Mouse (Mus musculus): Measurements from ENCODE around the gene Acer3. TPM values are rescaled to one million over a fixed set of nuclear protein-coding genes. Genes with fewer than 3 reads are reported as not detected.

Gene Acer3
- polyA plus RNA-seq, 1 experiment from 2014 or later = 17.5 TPM

DNA sequence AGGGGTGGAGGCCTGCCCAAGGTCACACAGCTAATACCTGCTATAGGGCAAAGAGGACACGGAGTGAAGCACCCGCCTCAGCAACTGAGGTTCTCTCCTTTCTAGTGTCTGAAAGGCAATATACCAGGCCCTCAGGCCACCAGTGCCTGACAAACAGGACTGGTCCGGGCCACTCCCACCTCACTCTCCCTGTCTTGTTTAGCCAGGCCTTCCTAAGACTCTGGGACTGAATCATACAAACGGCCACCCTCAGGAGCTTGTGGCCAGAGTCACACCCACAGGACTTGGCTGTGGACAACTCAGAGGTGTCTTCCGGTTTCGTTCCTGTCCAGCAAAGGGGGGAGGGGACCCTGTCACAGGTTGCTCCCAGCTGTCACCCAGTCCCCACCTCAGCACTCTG lies 158.8 kb downstream of the Acer3 start:
- Histone ChIP-seq H3K36me3 (ENCODE audit: control insufficient read depth, insufficient read depth) (no peaks in the 10 kb centered on the region), H3K9me3 (replicated peaks; ENCODE audit: control insufficient read depth, low read length) (no peaks in the 10 kb centered on the region), H3K27ac (ENCODE audit: low read length) (no peak overlapping the region), H3K4me1 (ENCODE audit: control insufficient read depth, insufficient read depth, low read length) (peaks cover 20% of the 10 kb centered on the region), H3K4me3 (ENCODE audit: low read length) (no peak overlapping the region), H3K4me2 (ENCODE audit: low read depth, low read length) (no peak overlapping the region), H3K9ac (ENCODE audit: low read length) (no peak overlapping the region), H3K27me3 (ENCODE audit: control insufficient read depth, insufficient read depth, low read length) (no peaks in the 10 kb centered on the region)
- 63% methylated on average over 6 of the region's 6 CpGs for WGBS
- ATAC-seq (replicated peaks; ENCODE audit: extremely low read depth, insufficient read depth, low FRiP score) = no peak

DNA sequence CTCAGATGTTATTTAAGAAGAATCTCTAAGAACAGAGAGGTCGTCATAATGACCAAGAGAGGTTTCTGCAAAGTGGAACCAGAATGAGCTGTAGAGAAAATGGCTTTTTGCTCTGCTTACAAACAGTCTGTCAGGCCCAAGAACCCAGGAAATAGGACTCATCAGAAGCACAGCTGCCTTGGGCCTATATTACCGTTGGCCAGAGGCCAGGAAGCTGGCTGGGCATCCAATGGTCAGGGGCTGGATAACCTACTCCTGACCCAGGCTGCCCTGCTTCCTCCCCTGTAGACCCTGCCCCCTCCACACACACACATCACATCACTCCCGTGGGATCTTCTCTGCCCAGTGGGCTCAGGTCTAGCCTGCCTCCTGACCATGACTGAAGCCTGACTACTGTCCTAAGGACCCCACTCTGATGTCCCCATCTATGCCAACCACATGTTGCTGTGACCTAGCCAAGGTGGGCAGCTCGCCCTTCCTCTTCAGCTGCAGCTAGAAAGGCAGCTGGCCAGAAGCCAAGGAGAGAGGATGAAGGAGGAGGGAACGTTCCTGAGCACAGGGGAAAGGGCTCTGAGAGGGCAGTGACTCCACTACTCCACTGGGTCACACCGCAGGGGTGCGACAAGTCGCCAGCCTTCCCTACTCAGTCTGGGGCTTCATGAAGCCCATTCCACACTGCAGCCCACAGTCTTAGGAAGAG lies 160.8 kb downstream of the Acer3 start:
- no peaks in the 10 kb centered on the region for H3K36me3 ChIP-seq (ENCODE audit: control insufficient read depth, insufficient read depth)
- H3K9ac ChIP-seq (ENCODE audit: low read length) = 0 out of 2 replicates have a peak overlapping the region, but pooled peaks have one; percentile 24
- no peak overlapping the region for H3K4me3 ChIP-seq (ENCODE audit: low read length)
- WGBS = 32% methylated on average over 8 of the region's 8 CpGs
- H3K9me3 ChIP-seq (replicated peaks; ENCODE audit: control insufficient read depth, low read length) = no peaks in the 10 kb centered on the region
- H3K27ac ChIP-seq (ENCODE audit: low read length) = peak overlapping the region; percentile 41
- no peak for ATAC-seq (replicated peaks; ENCODE audit: extremely low read depth, insufficient read depth, low FRiP score)
- no peak overlapping the region for H3K4me2 ChIP-seq (ENCODE audit: low read depth, low read length)
- peaks cover 27% of the 10 kb centered on the region for H3K4me1 ChIP-seq (ENCODE audit: control insufficient read depth, insufficient read depth, low read length)
- no peaks in the 10 kb centered on the region for H3K27me3 ChIP-seq (ENCODE audit: control insufficient read depth, insufficient read depth, low read length)

DNA sequence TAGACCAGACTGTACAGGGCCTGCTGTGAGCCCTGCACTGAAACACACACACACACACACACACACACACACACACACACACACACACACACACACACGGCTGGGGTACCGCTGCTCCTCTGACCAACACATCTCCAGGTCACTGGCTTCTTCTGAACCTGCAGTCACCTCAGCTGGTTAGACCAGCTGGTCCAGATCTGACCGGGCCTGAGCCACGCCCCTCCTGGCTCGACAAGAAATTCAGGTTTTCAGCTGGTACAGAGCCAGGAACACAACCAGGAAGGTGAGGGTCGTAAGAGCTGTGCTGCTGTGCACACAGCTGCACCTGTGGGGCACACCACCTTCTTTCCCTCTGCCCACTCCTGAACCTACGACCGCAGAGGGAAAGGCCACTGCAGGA lies 162.5 kb downstream of the Acer3 start:
- no peak overlapping the region for H3K4me2 ChIP-seq (ENCODE audit: low read depth, low read length)
- H3K4me3 ChIP-seq (ENCODE audit: low read length) = no peak overlapping the region
- H3K36me3 ChIP-seq (ENCODE audit: control insufficient read depth, insufficient read depth) = no peaks in the 10 kb centered on the region
- no peak overlapping the region for H3K9ac ChIP-seq (ENCODE audit: low read length)
- H3K9me3 ChIP-seq (replicated peaks; ENCODE audit: control insufficient read depth, low read length) = no peaks in the 10 kb centered on the region
- H3K4me1 ChIP-seq (ENCODE audit: control insufficient read depth, insufficient read depth, low read length) = peaks cover 21% of the 10 kb centered on the region
- no peak overlapping the region for H3K27ac ChIP-seq (ENCODE audit: low read length)
- no peaks in the 10 kb centered on the region for H3K27me3 ChIP-seq (ENCODE audit: control insufficient read depth, insufficient read depth, low read length)
- 52% methylated on average over 8 of the region's 8 CpGs for WGBS
- no peak for ATAC-seq (replicated peaks; ENCODE audit: extremely low read depth, insufficient read depth, low FRiP score)

DNA sequence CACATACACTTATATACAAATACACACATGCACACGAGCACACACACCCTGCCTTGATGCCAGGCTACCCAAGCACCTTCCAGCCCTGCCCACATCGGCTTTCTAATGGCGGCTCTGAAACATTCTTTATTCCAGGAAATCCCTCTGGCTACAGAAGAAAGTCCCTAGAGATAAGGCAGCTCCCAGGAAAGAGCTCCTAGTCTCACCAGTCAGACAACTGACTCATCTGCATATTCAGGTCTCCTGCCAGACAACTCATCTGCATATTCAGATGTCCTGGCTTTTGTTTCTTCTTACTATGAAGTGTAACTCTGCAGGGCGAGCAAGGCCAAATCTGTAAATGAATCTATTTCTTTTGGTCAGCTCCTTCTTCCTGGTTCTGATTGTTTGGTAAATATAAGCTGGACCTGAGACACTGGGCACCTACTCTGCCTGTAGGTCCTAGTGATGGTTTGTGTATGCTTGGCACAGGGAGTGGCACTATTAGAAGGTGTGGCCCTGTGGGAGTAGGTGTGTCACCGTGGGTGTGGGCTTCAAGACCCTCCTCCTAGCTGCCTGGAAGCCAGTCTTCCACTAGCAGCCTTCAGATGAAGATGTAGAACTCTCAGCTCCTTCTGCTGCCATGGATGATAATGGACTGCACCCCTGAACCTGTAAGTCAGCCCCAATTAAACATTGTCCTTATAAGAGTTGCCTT lies 163.2 kb downstream of the Acer3 start:
- no peak for ATAC-seq (replicated peaks; ENCODE audit: extremely low read depth, insufficient read depth, low FRiP score)
- no peak overlapping the region for H3K9ac ChIP-seq (ENCODE audit: low read length)
- no peaks in the 10 kb centered on the region for H3K36me3 ChIP-seq (ENCODE audit: control insufficient read depth, insufficient read depth)
- H3K4me3 ChIP-seq (ENCODE audit: low read length) = no peak overlapping the region
- H3K4me1 ChIP-seq (ENCODE audit: control insufficient read depth, insufficient read depth, low read length) = peaks cover 21% of the 10 kb centered on the region
- H3K27ac ChIP-seq (ENCODE audit: low read length) = no peak overlapping the region
- H3K4me2 ChIP-seq (ENCODE audit: low read depth, low read length) = no peak overlapping the region
- 52% methylated on average over 5 of the region's 5 CpGs for WGBS
- H3K27me3 ChIP-seq (ENCODE audit: control insufficient read depth, insufficient read depth, low read length) = no peaks in the 10 kb centered on the region
- H3K9me3 ChIP-seq (replicated peaks; ENCODE audit: control insufficient read depth, low read length) = no peaks in the 10 kb centered on the region

Other genes starting within 250 kb of the Acer3 start
- gene Myo7a, start 201.7 kb downstream of the Acer3 start, polyA plus RNA-seq (2015; fragmentation: Nextera tagmentation; extraction: Ambion mirVana) = 4.8 and 6.5 TPM in 2 replicates
- 0.17 and 0.26 TPM in 2 replicates for gene Omp, start 175.7 kb downstream of the Acer3 start, polyA plus RNA-seq (2015; fragmentation: Nextera tagmentation; extraction: Ambion mirVana)
- gene Capn5, start 142.9 kb downstream of the Acer3 start, polyA plus RNA-seq (2015; fragmentation: Nextera tagmentation; extraction: Ambion mirVana) = 5.0 and 7.4 TPM in 2 replicates
- gene B3gnt6, start 121.7 kb downstream of the Acer3 start, polyA plus RNA-seq (2015; fragmentation: Nextera tagmentation; extraction: Ambion mirVana) = 0.17 and 0.24 TPM in 2 replicates
- gene Tsku, start 40.1 kb upstream of the Acer3 start, polyA plus RNA-seq (2015; fragmentation: Nextera tagmentation; extraction: Ambion mirVana) = 3.2 and 3.8 TPM in 2 replicates
- not detected in 2 replicates for gene Gucy2d, start 119.2 kb upstream of the Acer3 start, polyA plus RNA-seq (2015; fragmentation: Nextera tagmentation; extraction: Ambion mirVana)
- gene Lrrc32, start 168.1 kb upstream of the Acer3 start, polyA plus RNA-seq (2015; fragmentation: Nextera tagmentation; extraction: Ambion mirVana) = 7.7 and 8.3 TPM in 2 replicates